Mouse (Mus musculus) small intestine, adult 2 months (tissue): ENCODE measurements around the gene Il10ra.

ENCODE experiments used
- CTCF ChIP-seq: fragments of 200-500 bp; IDR thresholded peaks from 2 replicates; pipeline ENCODE4 v1.5.1; 2012; ENCODE audit warnings: low read depth, mild to moderate bottlenecking, control low read depth, inconsistent platforms, low read length, moderate library complexity, mixed read lengths; ENCODE audit not compliant: insufficient replicate concordance, insufficient read length; ENCODE audit errors: extremely low read depth
- POLR2A ChIP-seq: fragments of 200-500 bp; IDR thresholded peaks from 2 replicates; pipeline ENCODE4 v1.6.1; 2012; ENCODE audit warnings: low read depth, mild to moderate bottlenecking, control low read depth, inconsistent platforms, low read length, moderate library complexity

GRCm38 (mm10) chr9:45236744-45237143 is 32.2 kb downstream of the Il10ra start:
- no peak for TF ChIP-seq CTCF
- TF ChIP-seq POLR2A: no peak
